Comparison of ENCODE assay signal across 7 mouse cellular contexts in genomic region chr9:76024277-76025246, GRCm38 (mm10). TPM values are rescaled to one million over a fixed set of nuclear protein-coding genes. Genes with fewer than 3 reads are reported as not detected.
DNase-seq lines count a peak whose midpoint lies in the region; ATAC-seq and TF ChIP-seq lines count a peak whose summit lies in the region.

No protein-coding gene starts in this region.

- peak in 1 of 2 experiments; percentile 57 for DNase-seq in layer of hippocampus, adult 2 months (ENCODE audit: low spot score in 2 of 2)
- DNase-seq in layer of hippocampus, postnatal 10 days (ENCODE audit: low spot score in 2 of 2), result no peak
- peak; percentile 38 for DNase-seq in cerebellum, adult 9-11 months
- peak; percentile 46 for DNase-seq in heart, adult 8-10 months (ENCODE audit: low spot score)
- no peak for DNase-seq in yolk sac, embryonic 10.5 days (ENCODE audit: low spot score)

- H3K4me2 ChIP-seq in liver, embryonic 12.5 days, result no peak overlapping the region
- no peak overlapping the region for H3K4me2 ChIP-seq in hindbrain, embryonic 12.5 days (replicated peaks)

- TF ChIP-seq CTCF in layer of hippocampus, adult 2 months (conservative IDR thresholded peaks at IDR 0.05), result no peak

- H3K27ac ChIP-seq in layer of hippocampus, adult 2 months, result peak overlapping the region; percentile 67
- H3K27ac ChIP-seq in liver, embryonic 12.5 days, result no peak overlapping the region
- H3K27ac ChIP-seq in hindbrain, embryonic 12.5 days, result no peak overlapping the region

- no peaks in the 10 kb centered on the region for H3K36me3 ChIP-seq in liver, embryonic 12.5 days
- H3K36me3 ChIP-seq in hindbrain, embryonic 12.5 days, result no peaks in the 10 kb centered on the region

- WGBS in liver, embryonic 12.5 days (ENCODE audit: insufficient replicate concordance), result 29% methylated on average over 5 of the region's 5 CpGs
- 42% methylated on average over 5 of the region's 5 CpGs for WGBS in hindbrain, embryonic 12.5 days

- H3K9ac ChIP-seq in liver, embryonic 12.5 days, result no peak overlapping the region
- no peak overlapping the region for H3K9ac ChIP-seq in hindbrain, embryonic 12.5 days

- no peaks in the 10 kb centered on the region for H3K27me3 ChIP-seq in liver, embryonic 12.5 days (replicated peaks)
- H3K27me3 ChIP-seq in hindbrain, embryonic 12.5 days, result no peaks in the 10 kb centered on the region

- peak; percentile 52; the same call in 1 of the 2 replicates for ATAC-seq in liver, embryonic 12.5 days
- no peak for ATAC-seq in hindbrain, embryonic 12.5 days (ENCODE audit: low FRiP score)

- H3K9me3 ChIP-seq in liver, embryonic 12.5 days (replicated peaks), result no peaks in the 10 kb centered on the region
- H3K9me3 ChIP-seq in hindbrain, embryonic 12.5 days (replicated peaks), result no peaks in the 10 kb centered on the region

- no peaks in the 10 kb centered on the region for H3K4me1 ChIP-seq in liver, embryonic 12.5 days
- H3K4me1 ChIP-seq in hindbrain, embryonic 12.5 days, result no peaks in the 10 kb centered on the region

- H3K4me3 ChIP-seq in layer of hippocampus, adult 2 months, result no peak overlapping the region; the same call in 1 of the 2 replicates
- H3K4me3 ChIP-seq in liver, embryonic 12.5 days, result no peak overlapping the region
- no peak overlapping the region for H3K4me3 ChIP-seq in hindbrain, embryonic 12.5 days

RNA-seq across cellular contexts. Expression of gene Hmgcll1, which starts 9.9 kb away (rescaled TPM):
- 10 to 100 TPM; 11.6 to 15.3 TPM for total RNA-seq in layer of hippocampus, adult 2 months (2021)
- 10 to 100 TPM; 15.3 to 16.9 TPM for total RNA-seq in layer of hippocampus, postnatal 10 days (2021)
- under 1 TPM in 3 of 4 experiments, not detected in 1; 0.11 to 0.22 (median 0.16) TPM for total RNA-seq in heart, adult 8-10 months (2022)
- 0.21 and 0.57 TPM in 2 replicates for polyA plus RNA-seq in liver, embryonic 12.5 days (2016; fragmentation: Nextera tagmentation; extraction: Ambion mirVana)
- polyA plus RNA-seq in hindbrain, embryonic 12.5 days (2016; fragmentation: Nextera tagmentation; extraction: Ambion mirVana), result 17.2 and 18.3 TPM in 2 replicates

Comparison
In these comparisons a context has a peak if more than half of its experiments do, and no peak if none do; other contexts are left out.
1. DNase-seq: peak in cerebellum, adult 9-11 months (single experiment) and heart, adult 8-10 months (single experiment); none in layer of hippocampus, postnatal 10 days (0 of 2) and yolk sac, embryonic 10.5 days (single experiment).
2. RNA of gene Hmgcll1, which starts 9.9 kb away (total RNA-seq): 15.3 to 16.9 TPM in layer of hippocampus, postnatal 10 days and 11.6 to 15.3 TPM in layer of hippocampus, adult 2 months; 0.11 to 0.22 TPM in heart, adult 8-10 months; every median in the first group is over 10 times any median in the second.